Mouse (Mus musculus) limb, embryonic 14.5 days (tissue): ENCODE results near the gene Fgfr2. TPM values are rescaled to one million over a fixed set of nuclear protein-coding genes. Genes with fewer than 3 reads are reported as not detected.

Source experiments
- ATAC-seq: fragments of 200-750 bp; cut with Nextera tagmentation; 2 replicates; pipeline ENCODE4 v1.8.0; 2017; ENCODE audit warnings: low read depth, moderate number of reproducible peaks, moderate TSS enrichment; ENCODE audit not compliant: low FRiP score
- DNase-seq: peaks from one replicate; pipeline ENCODE4 v3.0.0-alpha.2; 2015; ENCODE audit warnings: low spot score
- H3K27ac ChIP-seq: fragments of 300-500 bp; sonication (generic); replicated peaks from 2 replicates; pipeline ENCODE4 v1.5.1; 2014; ENCODE audit warnings: low read depth, mild to moderate bottlenecking, low read length, moderate library complexity, mixed read lengths
- H3K27me3 ChIP-seq: fragments of 300-500 bp; sonication (generic); 2 replicates; pipeline ENCODE4 v1.6.1; 2014; ENCODE audit warnings: low read length, mixed read lengths; ENCODE audit not compliant: control insufficient read depth, insufficient read depth
- H3K36me3 ChIP-seq: fragments of 300-500 bp; sonication (generic); 2 replicates; pipeline ENCODE4 v1.6.1; 2014; ENCODE audit warnings: mild to moderate bottlenecking, low read length, moderate library complexity, mixed read lengths; ENCODE audit not compliant: control insufficient read depth, insufficient read depth
- H3K4me1 ChIP-seq: fragments of 300-500 bp; sonication (generic); 2 replicates; pipeline ENCODE4 v1.6.1; 2014; ENCODE audit warnings: antibody characterized with exemption, low read length, mixed read lengths; ENCODE audit not compliant: control insufficient read depth, insufficient read depth
- H3K4me2 ChIP-seq: fragments of 300-500 bp; sonication (generic); replicated peaks from 2 replicates; pipeline ENCODE4 v1.6.1; 2014; ENCODE audit warnings: low read depth, mild to moderate bottlenecking, low read length, moderate library complexity; ENCODE audit not compliant: severe bottlenecking
- H3K4me3 ChIP-seq: fragments of 300-500 bp; sonication (generic); replicated peaks from 2 replicates; pipeline ENCODE4 v1.5.1; 2014; ENCODE audit warnings: low read length
- H3K9ac ChIP-seq: fragments of 300-500 bp; sonication (generic); 2 replicates; pipeline ENCODE4 v1.6.1; 2014; ENCODE audit warnings: mild to moderate bottlenecking, low read depth, low read length, moderate library complexity; ENCODE audit not compliant: severe bottlenecking
- H3K9me3 ChIP-seq: fragments of 300-500 bp; sonication (generic); 2 replicates; pipeline ENCODE4 v1.6.1; 2016; ENCODE audit warnings: low read length; ENCODE audit not compliant: control insufficient read depth
- POLR2A ChIP-seq: fragments of 200-500 bp; IDR thresholded peaks from 2 replicates; pipeline ENCODE4 v1.8.0; 2012; ENCODE audit warnings: inconsistent platforms, mild to moderate bottlenecking, moderate library complexity, borderline replicate concordance; ENCODE audit not compliant: insufficient read depth, insufficient read length; ENCODE audit errors: extremely low read depth
- WGBS: fragments of 180-500 bp; shearing (Covaris S2); extraction: QIAGEN DNeasy Blood & Tissue Kit; methylation state at CpG from one replicate; pipeline ENCODE4 v1.1.7; 2014; 5-methylcytosine and 5-hydroxymethylcytosine counted together
- polyA plus RNA-seq, 2 experiments: library from polyadenylated mRNA; depleted of rRNA in 1 of 2; stranded (reverse) in 1 of 2; unstranded in 1 of 2; fragments of >200 nt; fragmentation: Nextera tagmentation in 1 of 2; extraction: Ambion mirVana in 1 of 2; gene quantifications; 2 replicates each; pipeline versions ENCODE4 v1.2.1 to v1.2.3; 2012 to 2014

Gene Fgfr2
- polyA plus RNA-seq, 2 experiments = 131 to 133 TPM

DNA sequence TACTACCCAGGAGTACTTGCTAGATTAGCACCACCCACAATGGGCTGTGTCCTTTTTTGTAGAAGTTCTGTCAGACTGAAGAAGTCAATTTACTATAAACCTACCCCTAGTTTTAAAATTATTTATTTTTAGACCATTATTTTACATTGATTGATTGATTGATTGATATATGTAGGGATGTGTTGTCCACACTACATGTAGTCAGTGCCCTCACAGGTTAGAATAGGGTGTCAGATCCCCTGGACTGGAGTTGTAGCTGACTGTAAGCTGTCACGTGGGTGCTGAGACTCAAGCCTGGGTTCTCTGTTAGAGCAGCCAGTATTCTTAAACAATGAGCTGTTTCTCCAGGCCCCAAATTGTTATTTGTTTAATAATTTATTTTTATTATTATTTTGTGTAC lies 229.8 kb downstream of the Fgfr2 start:
- Histone ChIP-seq H3K9me3 (no peaks in the 10 kb centered on the region), H3K4me1 (no peaks in the 10 kb centered on the region), H3K9ac (no peak overlapping the region), H3K4me3 (no peak overlapping the region), H3K27ac (no peak overlapping the region), H3K36me3 (no peaks in the 10 kb centered on the region), H3K27me3 (no peaks in the 10 kb centered on the region), H3K4me2 (no peak overlapping the region)
- no peak for DNase-seq
- ATAC-seq = no peak
- no peak for TF ChIP-seq POLR2A
- 88% methylated on average over 1 of the region's 1 CpGs for WGBS

DNA sequence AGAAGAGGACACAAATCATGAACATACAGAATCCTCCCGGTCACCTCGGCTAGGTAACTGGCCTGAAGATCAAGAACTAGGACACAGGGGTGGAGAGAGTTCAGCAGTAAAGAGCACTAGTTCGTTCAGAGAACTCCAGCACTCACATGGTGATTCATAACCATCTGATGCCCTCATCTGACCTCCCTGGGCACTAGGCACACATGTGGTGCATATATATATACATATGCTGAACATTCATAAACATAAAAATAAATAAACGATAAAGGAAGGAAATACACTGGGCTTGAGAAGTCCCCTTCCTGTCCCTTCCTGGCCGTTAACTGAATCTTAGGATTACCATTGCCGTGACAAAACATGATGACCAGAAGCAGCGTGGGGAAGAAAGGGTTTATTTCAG lies 230.3 kb downstream of the Fgfr2 start:
- Histone ChIP-seq H3K27me3 (no peaks in the 10 kb centered on the region), H3K4me1 (no peaks in the 10 kb centered on the region), H3K36me3 (no peaks in the 10 kb centered on the region), H3K9me3 (no peaks in the 10 kb centered on the region), H3K9ac (no peak overlapping the region), H3K4me2 (no peak overlapping the region), H3K4me3 (no peak overlapping the region), H3K27ac (no peak overlapping the region)
- DNase-seq (no peak), ATAC-seq (no peak)
- WGBS = 72% methylated on average over 7 of the region's 7 CpGs
- TF ChIP-seq POLR2A = no peak

DNA sequence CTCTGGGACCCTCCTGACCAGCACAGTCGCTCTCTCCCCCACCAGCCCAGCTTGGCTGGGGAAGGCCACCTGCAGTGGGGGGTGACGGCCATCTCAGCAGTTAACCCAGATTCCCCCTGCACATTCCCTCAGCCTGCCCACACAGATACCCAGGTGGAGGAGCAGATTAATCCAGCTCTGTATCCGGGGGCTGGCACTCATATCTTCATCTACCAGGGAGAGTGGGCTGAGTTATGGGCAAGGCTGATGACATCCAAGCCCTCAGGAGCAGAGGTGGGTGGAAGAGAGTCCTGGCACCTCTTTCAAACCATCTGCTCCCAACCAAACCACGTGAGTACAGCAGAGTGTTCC lies 230.9 kb downstream of the Fgfr2 start:
- no peak for TF ChIP-seq POLR2A
- Histone ChIP-seq H3K4me3 (no peak overlapping the region), H3K4me1 (no peaks in the 10 kb centered on the region), H3K27ac (no peak overlapping the region), H3K27me3 (no peaks in the 10 kb centered on the region), H3K9me3 (no peaks in the 10 kb centered on the region), H3K9ac (no peak overlapping the region), H3K4me2 (no peak overlapping the region), H3K36me3 (no peaks in the 10 kb centered on the region)
- no peak for DNase-seq
- ATAC-seq = no peak
- WGBS = 50% methylated on average over 4 of the region's 4 CpGs

DNA sequence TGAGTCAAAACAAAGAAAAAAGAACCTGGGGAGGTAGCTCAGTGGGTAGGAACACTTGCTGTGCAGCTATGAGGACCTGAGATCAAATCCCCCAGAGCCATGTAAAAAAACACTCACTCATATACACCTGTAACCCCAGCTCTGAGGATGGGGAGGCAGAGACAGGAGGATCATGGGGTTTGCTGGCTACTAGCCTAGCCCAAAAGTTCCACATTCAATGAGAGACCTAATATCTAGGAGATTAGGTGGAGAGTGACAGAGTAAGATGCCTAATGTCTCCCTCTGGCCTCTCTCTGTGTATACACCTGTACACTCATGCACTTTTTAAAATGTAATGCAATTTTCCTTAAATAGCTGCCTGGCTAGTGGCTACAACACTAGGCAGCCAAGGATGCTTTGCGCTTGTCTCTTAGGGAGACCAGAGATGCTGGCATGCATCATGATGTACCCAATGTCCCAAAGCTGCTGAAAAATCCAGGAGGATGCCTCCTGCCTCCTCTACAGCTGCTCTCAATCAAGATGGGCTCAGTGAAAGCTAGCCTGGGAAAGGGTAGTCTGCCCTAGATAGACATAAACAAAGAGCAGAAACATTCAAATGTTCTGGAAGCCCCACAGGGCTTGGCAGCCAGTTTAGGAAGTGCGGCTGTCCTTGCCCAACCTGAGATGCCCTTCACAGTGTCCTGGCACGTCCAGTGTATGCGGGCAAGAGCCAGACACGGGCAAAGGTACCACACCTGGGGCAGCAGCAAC lies 231.4 kb downstream of the Fgfr2 start:
- Histone ChIP-seq H3K4me1 (no peaks in the 10 kb centered on the region), H3K4me3 (no peak overlapping the region), H3K9ac (no peak overlapping the region), H3K27me3 (no peaks in the 10 kb centered on the region), H3K9me3 (no peaks in the 10 kb centered on the region), H3K4me2 (no peak overlapping the region), H3K27ac (no peak overlapping the region), H3K36me3 (no peaks in the 10 kb centered on the region)
- no peak for TF ChIP-seq POLR2A
- no peak for ATAC-seq
- no peak for DNase-seq
- WGBS = 78% methylated on average over 5 of the region's 5 CpGs

DNA sequence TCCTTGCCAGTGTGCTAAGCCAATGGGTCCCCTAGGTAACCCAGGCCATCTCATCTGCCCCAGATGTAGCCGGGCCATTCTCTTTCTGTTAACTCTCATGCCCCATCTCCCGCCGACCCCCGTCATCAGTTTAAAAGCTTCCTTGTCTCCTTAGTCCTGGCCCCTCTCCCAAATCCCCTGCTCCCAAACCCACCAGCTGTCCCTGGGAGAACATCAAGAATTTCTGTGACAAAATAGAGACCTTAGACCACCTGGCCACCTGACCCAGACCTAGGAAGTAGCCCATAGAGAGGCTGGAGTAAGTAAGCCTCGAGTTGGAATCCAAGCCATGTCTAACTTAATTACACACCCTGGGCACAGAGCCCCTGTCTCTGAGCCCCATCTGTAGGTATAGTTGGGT lies 232.9 kb downstream of the Fgfr2 start:
- TF ChIP-seq POLR2A = no peak
- Histone ChIP-seq H3K4me2 (no peak overlapping the region), H3K27ac (no peak overlapping the region), H3K9me3 (no peaks in the 10 kb centered on the region), H3K4me3 (no peak overlapping the region), H3K27me3 (no peaks in the 10 kb centered on the region), H3K36me3 (0 out of 2 replicates have a peak, but pooled peaks cover 4% of the 10 kb centered on the region), H3K4me1 (no peaks in the 10 kb centered on the region), H3K9ac (no peak overlapping the region)
- no peak for ATAC-seq
- no peak for DNase-seq
- WGBS = 83% methylated on average over 5 of the region's 5 CpGs

DNA sequence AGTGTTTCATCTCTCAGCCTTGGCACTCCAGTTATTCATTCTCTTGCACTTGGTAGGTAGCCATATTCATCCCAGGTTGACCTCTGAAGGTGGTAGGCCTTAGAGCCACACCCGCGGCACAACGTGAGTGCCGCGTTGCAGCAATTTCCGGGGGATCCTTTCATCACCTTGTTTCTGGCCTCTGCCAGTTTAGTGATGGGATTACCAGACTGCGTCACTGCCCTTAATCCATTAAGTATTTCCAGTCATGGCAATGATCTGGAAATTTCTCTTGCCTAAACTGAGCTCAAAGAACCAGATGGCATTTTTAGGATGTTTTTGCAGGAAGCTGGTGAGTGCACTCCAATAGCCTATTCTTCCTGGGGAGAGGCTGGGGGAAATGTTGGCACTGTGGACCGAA lies 233.5 kb downstream of the Fgfr2 start:
- H3K9ac ChIP-seq = no peak overlapping the region
- TF ChIP-seq POLR2A = no peak
- H3K4me2 ChIP-seq = no peak overlapping the region
- WGBS = 84% methylated on average over 8 of the region's 8 CpGs
- H3K4me1 ChIP-seq = no peaks in the 10 kb centered on the region
- DNase-seq = no peak
- no peak for ATAC-seq
- H3K9me3 ChIP-seq = no peaks in the 10 kb centered on the region
- no peak overlapping the region for H3K27ac ChIP-seq
- H3K4me3 ChIP-seq = no peak overlapping the region
- H3K27me3 ChIP-seq = no peaks in the 10 kb centered on the region
- peaks cover 9% of the 10 kb centered on the region for H3K36me3 ChIP-seq
